Mouse (Mus musculus): ENCODE results near the gene Chrna3. TPM values are rescaled to one million over a fixed set of nuclear protein-coding genes. Genes with fewer than 3 reads are reported as not detected.

The Chrna3 gene
- polyA plus RNA-seq, 2 experiments, result not detected

GRCm38 (mm10) chr9:55003609-55004008, 22.8 kb downstream of the Chrna3 start:
- 45% methylated on average over 4 of the region's 4 CpGs for WGBS (ENCODE audit: insufficient replicate concordance)
- no peak overlapping the region for H3K4me2 ChIP-seq (ENCODE audit: low read depth)
- TF ChIP-seq EP300 (IDR thresholded peaks at IDR 0.05; ENCODE audit: low read depth) (no peak), CTCF (IDR thresholded peaks at IDR 0.05; ENCODE audit: low read depth) (no peak)
- no peaks in the 10 kb centered on the region for H3K36me3 ChIP-seq (replicated peaks; ENCODE audit: control insufficient read depth, insufficient read depth, low read depth)
- no peak overlapping the region for H3K9ac ChIP-seq (replicated peaks)
- H3K4me1 ChIP-seq (replicated peaks; ENCODE audit: control insufficient read depth in 2 of 2, insufficient read depth in 2 of 2, low read length in 1 of 2), result no peaks in the 10 kb centered on the region
- H3K4me3 ChIP-seq (ENCODE audit: insufficient read depth in 1 of 2, low read depth in 2 of 2, low read length in 2 of 2), result no peak overlapping the region
- H3K9me3 ChIP-seq (ENCODE audit: control insufficient read depth, low read length), result no peaks in the 10 kb centered on the region
- H3K27ac ChIP-seq, result no peak overlapping the region
- DNase-seq (ENCODE audit: low read depth in 3 of 3, low spot score in 3 of 3) (no peak), ATAC-seq (ENCODE audit: insufficient read depth) (no peak)
- no peaks in the 10 kb centered on the region for H3K27me3 ChIP-seq (ENCODE audit: control insufficient read depth, insufficient read depth, low read length)

- H3K27me3 ChIP-seq (ENCODE audit: control insufficient read depth, insufficient read depth, low read length), result no peaks in the 10 kb centered on the region; the same call in 1 of the 2 replicates
- WGBS (ENCODE audit: insufficient replicate concordance), result 13% methylated on average over 3 of the region's 3 CpGs
- no peaks in the 10 kb centered on the region for H3K9me3 ChIP-seq (ENCODE audit: control insufficient read depth, low read length)
- DNase-seq (ENCODE audit: low read depth in 3 of 3, low spot score in 3 of 3) (peak in 2 of 3 experiments; percentile 16 to 38), ATAC-seq (ENCODE audit: insufficient read depth) (peak; percentile 68)
- H3K9ac ChIP-seq (replicated peaks), result no peak overlapping the region
- H3K27ac ChIP-seq, result no peak overlapping the region
- H3K4me3 ChIP-seq (ENCODE audit: insufficient read depth in 1 of 2, low read depth in 2 of 2, low read length in 2 of 2), result no peak overlapping the region
- TF ChIP-seq EP300 (IDR thresholded peaks at IDR 0.05; ENCODE audit: low read depth), result peak; percentile 78
- TF ChIP-seq CTCF (IDR thresholded peaks at IDR 0.05; ENCODE audit: low read depth), result no peak
- H3K36me3 ChIP-seq (replicated peaks; ENCODE audit: control insufficient read depth, insufficient read depth, low read depth), result no peaks in the 10 kb centered on the region
- no peak overlapping the region for H3K4me2 ChIP-seq (ENCODE audit: low read depth)
- H3K4me1 ChIP-seq (replicated peaks; ENCODE audit: control insufficient read depth in 2 of 2, insufficient read depth in 2 of 2, low read length in 1 of 2), result peaks cover 0 to 2% of the 10 kb centered on the region in 2 experiments; a peak in 2 of 4 replicates
These were observed 30.7 kb downstream of the Chrna3 start for GRCm38 (mm10) chr9:54995645-54996044.

GRCm38 (mm10) chr9:54994381-54994780, 32.0 kb downstream of the Chrna3 start:
- Histone ChIP-seq H3K36me3 (replicated peaks; ENCODE audit: control insufficient read depth, insufficient read depth, low read depth) (no peaks in the 10 kb centered on the region), H3K4me2 (ENCODE audit: low read depth) (no peak overlapping the region), H3K27me3 (ENCODE audit: control insufficient read depth, insufficient read depth, low read length) (no peaks in the 10 kb centered on the region; the same call in 1 of the 2 replicates), H3K9me3 (ENCODE audit: control insufficient read depth, low read length) (no peaks in the 10 kb centered on the region), H3K9ac (replicated peaks) (no peak overlapping the region), H3K4me1 (replicated peaks; ENCODE audit: control insufficient read depth in 2 of 2, insufficient read depth in 2 of 2, low read length in 1 of 2) (peaks cover 0 to 2% of the 10 kb centered on the region in 2 experiments; a peak in 2 of 4 replicates), H3K4me3 (ENCODE audit: insufficient read depth in 1 of 2, low read depth in 2 of 2, low read length in 2 of 2) (no peak overlapping the region), H3K27ac (no peak overlapping the region)
- 50% methylated on average over 3 of the region's 3 CpGs for WGBS (ENCODE audit: insufficient replicate concordance)
- no peak for ATAC-seq (ENCODE audit: insufficient read depth)
- no peak for TF ChIP-seq EP300 (IDR thresholded peaks at IDR 0.05; ENCODE audit: low read depth)
- TF ChIP-seq CTCF (IDR thresholded peaks at IDR 0.05; ENCODE audit: low read depth), result no peak
- DNase-seq (ENCODE audit: low read depth in 3 of 3, low spot score in 3 of 3), result no peak

- no peak overlapping the region for H3K4me2 ChIP-seq (ENCODE audit: low read depth)
- TF ChIP-seq EP300 (IDR thresholded peaks at IDR 0.05; ENCODE audit: low read depth) (no peak), CTCF (IDR thresholded peaks at IDR 0.05; ENCODE audit: low read depth) (no peak)
These were observed 36.0 kb downstream of the Chrna3 start for GRCm38 (mm10) chr9:54990362-54990761.

GRCm38 (mm10) chr9:54982401-54982800, 44.0 kb downstream of the Chrna3 start:
- ATAC-seq (ENCODE audit: insufficient read depth) (no peak), DNase-seq (ENCODE audit: low read depth in 3 of 3, low spot score in 3 of 3) (no peak)
- Histone ChIP-seq H3K27me3 (ENCODE audit: control insufficient read depth, insufficient read depth, low read length) (peaks cover 39% of the 10 kb centered on the region), H3K9ac (replicated peaks) (no peak overlapping the region), H3K9me3 (ENCODE audit: control insufficient read depth, low read length) (no peaks in the 10 kb centered on the region), H3K4me3 (ENCODE audit: insufficient read depth in 1 of 2, low read depth in 2 of 2, low read length in 2 of 2) (no peak overlapping the region), H3K4me1 (replicated peaks; ENCODE audit: control insufficient read depth in 2 of 2, insufficient read depth in 2 of 2, low read length in 1 of 2) (no peaks in the 10 kb centered on the region), H3K4me2 (ENCODE audit: low read depth) (no peak overlapping the region), H3K36me3 (replicated peaks; ENCODE audit: control insufficient read depth, insufficient read depth, low read depth) (no peaks in the 10 kb centered on the region), H3K27ac (no peak overlapping the region)
- WGBS (ENCODE audit: insufficient replicate concordance), result 9% methylated on average over 7 of the region's 7 CpGs
- TF ChIP-seq EP300 (IDR thresholded peaks at IDR 0.05; ENCODE audit: low read depth), result no peak
- no peak for TF ChIP-seq CTCF (IDR thresholded peaks at IDR 0.05; ENCODE audit: low read depth)

More at GRCm38 (mm10) chr9:54990362-54990761, 36.0 kb downstream of the Chrna3 start:
- H3K36me3 ChIP-seq (replicated peaks; ENCODE audit: control insufficient read depth, insufficient read depth, low read depth), result no peaks in the 10 kb centered on the region
- no peak for DNase-seq (ENCODE audit: low read depth in 3 of 3, low spot score in 3 of 3)
- no peak overlapping the region for H3K4me3 ChIP-seq (ENCODE audit: insufficient read depth in 1 of 2, low read depth in 2 of 2, low read length in 2 of 2)
- no peaks in the 10 kb centered on the region for H3K9me3 ChIP-seq (ENCODE audit: control insufficient read depth, low read length)
- H3K27ac ChIP-seq, result no peak overlapping the region
- no peaks in the 10 kb centered on the region; the same call in 1 of the 2 replicates for H3K27me3 ChIP-seq (ENCODE audit: control insufficient read depth, insufficient read depth, low read length)
- no peak for ATAC-seq (ENCODE audit: insufficient read depth)
- WGBS (ENCODE audit: insufficient replicate concordance), result 44% methylated on average over 3 of the region's 3 CpGs
- no peak overlapping the region for H3K9ac ChIP-seq (replicated peaks)
- H3K4me1 ChIP-seq (replicated peaks; ENCODE audit: control insufficient read depth in 2 of 2, insufficient read depth in 2 of 2, low read length in 1 of 2), result peaks cover 0 to 1% of the 10 kb centered on the region in 2 experiments; a peak in 1 of 4 replicates

All from liver, embryonic 14.5 days (tissue).